Mouse (Mus musculus) neural tube, embryonic 15.5 days (tissue): ENCODE measurements at regions not wholly inside any gene's neighbourhood (a gene's known extent, or its start where the extent isn't known, plus 50 kb on each side); places are given as distances from the start of the nearest gene placed in this dataset.
"Not testable (repeated sequence)": the region's sequence is repeated elsewhere in the genome, so short reads cannot be mapped to it uniquely, and the experiment has no call there.

ENCODE experiments used
- ATAC-seq: fragments of 200-750 bp; cut with Nextera tagmentation; 2 replicates; pipeline ENCODE4 v1.8.0; 2017; ENCODE audit warnings: mild to moderate bottlenecking, moderate TSS enrichment, moderate library complexity; ENCODE audit not compliant: low FRiP score
- H3K27ac ChIP-seq: fragments of 300-500 bp; sonication (generic); replicated peaks from 2 replicates; pipeline ENCODE4 v1.5.1; 2015; ENCODE audit warnings: mild to moderate bottlenecking, inconsistent platforms
- H3K27me3 ChIP-seq: fragments of 300-500 bp; sonication (generic); replicated peaks from 2 replicates; pipeline ENCODE4 v1.6.1; 2015; ENCODE audit warnings: inconsistent platforms
- H3K36me3 ChIP-seq: fragments of 300-500 bp; sonication (generic); 2 replicates; pipeline ENCODE4 v1.6.1; 2015; ENCODE audit warnings: inconsistent platforms
- H3K4me1 ChIP-seq: fragments of 300-500 bp; sonication (generic); 2 replicates; pipeline ENCODE4 v1.6.1; 2015; ENCODE audit warnings: inconsistent platforms
- H3K4me2 ChIP-seq: fragments of 300-500 bp; sonication (generic); 2 replicates; pipeline ENCODE4 v1.6.1; 2015; ENCODE audit warnings: inconsistent platforms, mild to moderate bottlenecking, moderate library complexity
- H3K4me3 ChIP-seq: fragments of 300-500 bp; sonication (generic); replicated peaks from 2 replicates; pipeline ENCODE4 v1.5.1; 2015; ENCODE audit warnings: mild to moderate bottlenecking, inconsistent platforms
- H3K9ac ChIP-seq: fragments of 300-500 bp; sonication (generic); replicated peaks from 2 replicates; pipeline ENCODE4 v1.6.1; 2015; ENCODE audit warnings: mild to moderate bottlenecking, inconsistent platforms
- H3K9me3 ChIP-seq: fragments of 300-500 bp; sonication (generic); replicated peaks from 2 replicates; pipeline ENCODE4 v1.6.1; 2016; ENCODE audit warnings: inconsistent platforms
- WGBS: fragments of 180-500 bp; shearing (Covaris S2); methylation state at CpG from one replicate; pipeline ENCODE4 v1.1.7; 2015; ENCODE audit warnings: mixed read lengths; 5-methylcytosine and 5-hydroxymethylcytosine counted together

GRCm38 (mm10) chr1:102303526-102303925 is 2464.8 kb upstream of the Cdh20 start:
- no peak for ATAC-seq
- Histone ChIP-seq H3K36me3 (no peaks in the 10 kb centered on the region), H3K9me3 (no peaks in the 10 kb centered on the region), H3K27me3 (no peaks in the 10 kb centered on the region), H3K27ac (no peak overlapping the region), H3K4me3 (no peak overlapping the region), H3K4me1 (no peaks in the 10 kb centered on the region), H3K9ac (no peak overlapping the region), H3K4me2 (no peak overlapping the region)
- 67% methylated on average over 1 of the region's 1 CpGs for WGBS

- WGBS: 92% methylated on average over 1 of the region's 1 CpGs
- no peaks in the 10 kb centered on the region for H3K27me3 ChIP-seq
- no peak for ATAC-seq
These were observed 2415.2 kb upstream of the Cdh20 start for GRCm38 (mm10) chr1:102353136-102353535.

GRCm38 (mm10) chr1:102357911-102358310 is 2410.4 kb upstream of the Cdh20 start:
- not testable (repeated sequence) for H3K4me2 ChIP-seq, H3K27me3 ChIP-seq, H3K4me3 ChIP-seq, ATAC-seq, H3K4me1 ChIP-seq, H3K36me3 ChIP-seq, H3K27ac ChIP-seq, H3K9ac ChIP-seq, H3K9me3 ChIP-seq
- WGBS: 93% methylated on average over 8 of the region's 8 CpGs

More at GRCm38 (mm10) chr1:102353136-102353535, 2415.2 kb upstream of the Cdh20 start:
- Histone ChIP-seq H3K4me2 (no peak overlapping the region), H3K9ac (no peak overlapping the region), H3K27ac (no peak overlapping the region), H3K4me3 (no peak overlapping the region), H3K4me1 (no peaks in the 10 kb centered on the region), H3K9me3 (no peaks in the 10 kb centered on the region), H3K36me3 (no peaks in the 10 kb centered on the region)

- Histone ChIP-seq H3K9me3 (no peaks in the 10 kb centered on the region), H3K27ac (no peak overlapping the region), H3K4me3 (no peak overlapping the region), H3K27me3 (no peaks in the 10 kb centered on the region), H3K9ac (no peak overlapping the region), H3K36me3 (no peaks in the 10 kb centered on the region), H3K4me1 (no peaks in the 10 kb centered on the region), H3K4me2 (no peak overlapping the region)
- 76% methylated on average over 1 of the region's 1 CpGs for WGBS
- ATAC-seq: no peak
These were observed 2389.7 kb upstream of the Cdh20 start for GRCm38 (mm10) chr1:102378613-102379012.
